Mouse (Mus musculus): ENCODE data around the gene Tldc2. TPM values are rescaled to one million over a fixed set of nuclear protein-coding genes. Genes with fewer than 3 reads are reported as not detected.
A peak's percentile ranks its signal among the peaks of the same experiment; 100 is the strongest.

Gene Tldc2
- polyA plus RNA-seq, 1 experiment from 2014 or later, result not detected

- Histone ChIP-seq H3K36me3 (ENCODE audit: control insufficient read depth, insufficient read depth, low read length) (peaks cover 25% of the 10 kb centered on the region), H3K4me3 (ENCODE audit: low read length) (no peak overlapping the region)
- WGBS, result 83% methylated on average over 13 of the region's 13 CpGs
Observed at GRCm38 (mm10) chr2:157048395-157049181, 38.3 kb upstream of the Tldc2 start.

GRCm38 (mm10) chr2:157049831-157050243 lies 37.0 kb upstream of the Tldc2 start:
- Histone ChIP-seq H3K4me3 (ENCODE audit: low read length) (no peak overlapping the region), H3K36me3 (ENCODE audit: control insufficient read depth, insufficient read depth, low read length) (peaks cover 20% of the 10 kb centered on the region), H3K9ac (ENCODE audit: low read depth, low read length) (no peak overlapping the region), H3K4me1 (ENCODE audit: control insufficient read depth, insufficient read depth, low read length) (no peaks in the 10 kb centered on the region), H3K27me3 (replicated peaks; ENCODE audit: control insufficient read depth, insufficient read depth, low read length) (no peaks in the 10 kb centered on the region), H3K4me2 (ENCODE audit: low read depth, low read length) (no peak overlapping the region), H3K9me3 (ENCODE audit: control insufficient read depth, low read length) (no peaks in the 10 kb centered on the region), H3K27ac (ENCODE audit: low read length) (0 out of 2 replicates have a peak overlapping the region, but pooled peaks have one; percentile 8)
- ATAC-seq, result no peak
- 68% methylated on average over 8 of the region's 8 CpGs for WGBS

More at GRCm38 (mm10) chr2:157048395-157049181, 38.3 kb upstream of the Tldc2 start:
- ATAC-seq, result no peak
- no peak overlapping the region for H3K27ac ChIP-seq (ENCODE audit: low read length)
- H3K9me3 ChIP-seq (ENCODE audit: control insufficient read depth, low read length), result no peaks in the 10 kb centered on the region
- no peak overlapping the region for H3K4me2 ChIP-seq (ENCODE audit: low read depth, low read length)
- no peaks in the 10 kb centered on the region for H3K27me3 ChIP-seq (replicated peaks; ENCODE audit: control insufficient read depth, insufficient read depth, low read length)
- no peak overlapping the region for H3K9ac ChIP-seq (ENCODE audit: low read depth, low read length)
- no peaks in the 10 kb centered on the region for H3K4me1 ChIP-seq (ENCODE audit: control insufficient read depth, insufficient read depth, low read length)

- H3K4me2 ChIP-seq (ENCODE audit: low read depth, low read length), result no peak overlapping the region
- H3K9me3 ChIP-seq (ENCODE audit: control insufficient read depth, low read length), result no peaks in the 10 kb centered on the region
- no peak overlapping the region for H3K4me3 ChIP-seq (ENCODE audit: low read length)
- H3K27ac ChIP-seq (ENCODE audit: low read length), result no peak overlapping the region
- WGBS, result 76% methylated on average over 8 of the region's 8 CpGs
- H3K27me3 ChIP-seq (replicated peaks; ENCODE audit: control insufficient read depth, insufficient read depth, low read length), result no peaks in the 10 kb centered on the region
- peaks cover 8% of the 10 kb centered on the region; the same call in 1 of the 2 replicates for H3K36me3 ChIP-seq (ENCODE audit: control insufficient read depth, insufficient read depth, low read length)
- H3K9ac ChIP-seq (ENCODE audit: low read depth, low read length), result no peak overlapping the region
- no peaks in the 10 kb centered on the region for H3K4me1 ChIP-seq (ENCODE audit: control insufficient read depth, insufficient read depth, low read length)
- no peak for ATAC-seq
Observed at GRCm38 (mm10) chr2:157052448-157052847, 34.4 kb upstream of the Tldc2 start.

- peaks cover 8% of the 10 kb centered on the region; the same call in 1 of the 2 replicates for H3K36me3 ChIP-seq (ENCODE audit: control insufficient read depth, insufficient read depth, low read length)
- H3K9me3 ChIP-seq (ENCODE audit: control insufficient read depth, low read length), result no peaks in the 10 kb centered on the region
- H3K9ac ChIP-seq (ENCODE audit: low read depth, low read length), result no peak overlapping the region
- H3K27ac ChIP-seq (ENCODE audit: low read length), result no peak overlapping the region
- peaks cover under 1% of the 10 kb centered on the region; the same call in 1 of the 2 replicates for H3K4me1 ChIP-seq (ENCODE audit: control insufficient read depth, insufficient read depth, low read length)
- no peak overlapping the region for H3K4me2 ChIP-seq (ENCODE audit: low read depth, low read length)
- H3K4me3 ChIP-seq (ENCODE audit: low read length), result no peak overlapping the region
- 97% methylated on average over 5 of the region's 5 CpGs for WGBS
- ATAC-seq, result no peak
- no peaks in the 10 kb centered on the region for H3K27me3 ChIP-seq (replicated peaks; ENCODE audit: control insufficient read depth, insufficient read depth, low read length)
Observed at GRCm38 (mm10) chr2:157053124-157053523, 33.7 kb upstream of the Tldc2 start.

- no peak overlapping the region for H3K4me2 ChIP-seq (ENCODE audit: low read depth, low read length)
- peaks cover 7% of the 10 kb centered on the region for H3K4me1 ChIP-seq (ENCODE audit: control insufficient read depth, insufficient read depth, low read length)
- H3K27me3 ChIP-seq (replicated peaks; ENCODE audit: control insufficient read depth, insufficient read depth, low read length), result no peaks in the 10 kb centered on the region
- no peak for ATAC-seq
- no peaks in the 10 kb centered on the region for H3K9me3 ChIP-seq (ENCODE audit: control insufficient read depth, low read length)
- H3K9ac ChIP-seq (ENCODE audit: low read depth, low read length), result no peak overlapping the region
- no peak overlapping the region for H3K4me3 ChIP-seq (ENCODE audit: low read length)
- WGBS, result 78% methylated on average over 4 of the region's 4 CpGs
- no peak overlapping the region for H3K27ac ChIP-seq (ENCODE audit: low read length)
- peaks cover 8% of the 10 kb centered on the region; the same call in 1 of the 2 replicates for H3K36me3 ChIP-seq (ENCODE audit: control insufficient read depth, insufficient read depth, low read length)
Observed at GRCm38 (mm10) chr2:157053787-157054186, 33.1 kb upstream of the Tldc2 start.

GRCm38 (mm10) chr2:157054297-157054696 lies 32.6 kb upstream of the Tldc2 start:
- Histone ChIP-seq H3K4me2 (ENCODE audit: low read depth, low read length) (no peak overlapping the region), H3K27me3 (replicated peaks; ENCODE audit: control insufficient read depth, insufficient read depth, low read length) (no peaks in the 10 kb centered on the region), H3K27ac (ENCODE audit: low read length) (no peak overlapping the region), H3K9me3 (ENCODE audit: control insufficient read depth, low read length) (no peaks in the 10 kb centered on the region), H3K4me1 (ENCODE audit: control insufficient read depth, insufficient read depth, low read length) (peaks cover 12% of the 10 kb centered on the region), H3K9ac (ENCODE audit: low read depth, low read length) (no peak overlapping the region), H3K36me3 (ENCODE audit: control insufficient read depth, insufficient read depth, low read length) (peaks cover 8% of the 10 kb centered on the region; the same call in 1 of the 2 replicates), H3K4me3 (ENCODE audit: low read length) (no peak overlapping the region)
- ATAC-seq, result no peak
- 88% methylated on average over 8 of the region's 8 CpGs for WGBS

- peaks cover 8% of the 10 kb centered on the region; the same call in 1 of the 2 replicates for H3K36me3 ChIP-seq (ENCODE audit: control insufficient read depth, insufficient read depth, low read length)
- peaks cover 13% of the 10 kb centered on the region for H3K4me1 ChIP-seq (ENCODE audit: control insufficient read depth, insufficient read depth, low read length)
- H3K27me3 ChIP-seq (replicated peaks; ENCODE audit: control insufficient read depth, insufficient read depth, low read length), result no peaks in the 10 kb centered on the region
- no peak overlapping the region for H3K9ac ChIP-seq (ENCODE audit: low read depth, low read length)
- H3K27ac ChIP-seq (ENCODE audit: low read length), result no peak overlapping the region
- 71% methylated on average over 5 of the region's 5 CpGs for WGBS
- H3K9me3 ChIP-seq (ENCODE audit: control insufficient read depth, low read length), result no peaks in the 10 kb centered on the region
- H3K4me2 ChIP-seq (ENCODE audit: low read depth, low read length), result no peak overlapping the region
- H3K4me3 ChIP-seq (ENCODE audit: low read length), result no peak overlapping the region
- ATAC-seq, result no peak
Observed at GRCm38 (mm10) chr2:157054816-157055215, 32.0 kb upstream of the Tldc2 start.

GRCm38 (mm10) chr2:157055721-157056120 lies 31.1 kb upstream of the Tldc2 start:
- Histone ChIP-seq H3K4me1 (ENCODE audit: control insufficient read depth, insufficient read depth, low read length) (peaks cover 13% of the 10 kb centered on the region), H3K4me2 (ENCODE audit: low read depth, low read length) (no peak overlapping the region), H3K27ac (ENCODE audit: low read length) (no peak overlapping the region), H3K4me3 (ENCODE audit: low read length) (no peak overlapping the region), H3K9ac (ENCODE audit: low read depth, low read length) (no peak overlapping the region), H3K36me3 (ENCODE audit: control insufficient read depth, insufficient read depth, low read length) (peaks cover 8% of the 10 kb centered on the region; the same call in 1 of the 2 replicates), H3K27me3 (replicated peaks; ENCODE audit: control insufficient read depth, insufficient read depth, low read length) (no peaks in the 10 kb centered on the region), H3K9me3 (ENCODE audit: control insufficient read depth, low read length) (no peaks in the 10 kb centered on the region)
- WGBS, result 93% methylated on average over 6 of the region's 6 CpGs
- no peak for ATAC-seq

GRCm38 (mm10) chr2:157057186-157057585 lies 29.7 kb upstream of the Tldc2 start:
- H3K4me2 ChIP-seq (ENCODE audit: low read depth, low read length), result no peak overlapping the region
- no peaks in the 10 kb centered on the region for H3K27me3 ChIP-seq (replicated peaks; ENCODE audit: control insufficient read depth, insufficient read depth, low read length)
- H3K4me3 ChIP-seq (ENCODE audit: low read length), result no peak overlapping the region
- 88% methylated on average over 3 of the region's 3 CpGs for WGBS
- no peak for ATAC-seq
- H3K36me3 ChIP-seq (ENCODE audit: control insufficient read depth, insufficient read depth, low read length), result peaks cover 4% of the 10 kb centered on the region; the same call in 1 of the 2 replicates
- no peak overlapping the region for H3K9ac ChIP-seq (ENCODE audit: low read depth, low read length)
- no peaks in the 10 kb centered on the region for H3K9me3 ChIP-seq (ENCODE audit: control insufficient read depth, low read length)
- no peak overlapping the region for H3K27ac ChIP-seq (ENCODE audit: low read length)
- H3K4me1 ChIP-seq (ENCODE audit: control insufficient read depth, insufficient read depth, low read length), result peaks cover 13% of the 10 kb centered on the region
